In genomic region chr11:117228139-117228538, GRCm38 (mm10) we compare ENCODE assay signal across 21 mouse cellular contexts. TPM values are rescaled to one million over a fixed set of nuclear protein-coding genes. Genes with fewer than 3 reads are reported as not detected.
DNase-seq lines count a peak whose midpoint lies in the region; ATAC-seq and TF ChIP-seq lines count a peak whose summit lies in the region.
"Had no signal": no experiment of that assay in that cellular context is flagged by ENCODE, and none has a peak within 500 bp of the region (broad histone marks: within the 10 kb centered on the region; RNA-seq: fewer than 3 reads in every experiment).

No protein-coding gene starts in this region.

- TF ChIP-seq CTCF in C2C12 (IDR thresholded peaks at IDR 0.05; ENCODE audit: control insufficient read depth, insufficient read depth, insufficient read length): no peak
- no peak for TF ChIP-seq CTCF in heart, adult 2 months (IDR thresholded peaks at IDR 0.05)

- no peaks in the 10 kb centered on the region for H3K27me3 ChIP-seq in limb, embryonic 12.5 days
- H3K27me3 ChIP-seq in limb, embryonic 10.5 days (ENCODE audit: low read depth, poor library complexity, severe bottlenecking): no peaks in the 10 kb centered on the region
- H3K27me3 ChIP-seq in C2C12 (ENCODE audit: control insufficient read depth, insufficient read depth, insufficient read length): no peaks in the 10 kb centered on the region
- no peaks in the 10 kb centered on the region for H3K27me3 ChIP-seq in embryonic facial prominence, embryonic 12.5 days
- no peaks in the 10 kb centered on the region for H3K27me3 ChIP-seq in limb, embryonic 13.5 days
- no peaks in the 10 kb centered on the region for H3K27me3 ChIP-seq in heart, adult 2 months (ENCODE audit: control insufficient read depth, insufficient read depth, low read length)

- peak overlapping the region; percentile 25 for H3ac ChIP-seq in C2C12 (ENCODE audit: control insufficient read depth, insufficient read length, low read depth)

- DNase-seq in limb, embryonic 10.5 days (ENCODE audit: low spot score): no peak
- DNase-seq in spleen, adult 12 weeks (ENCODE audit: low spot score): no peak
- no peak for DNase-seq in cerebellum, adult 8-10 months
- DNase-seq in heart, adult 2 months: no peak
- DNase-seq: adrenal gland, postnatal 25 days; cerebellum, adult 2 months; forebrain, postnatal 0 days; heart, postnatal 14 days; kidney, adult 11 months; kidney, postnatal 10 days; lung, adult 2 months; thymus, postnatal 14 days had no signal

- no peak overlapping the region for H3K4me3 ChIP-seq in limb, embryonic 12.5 days (replicated peaks)
- no peak overlapping the region for H3K4me3 ChIP-seq in limb, embryonic 10.5 days
- H3K4me3 ChIP-seq in C2C12 (ENCODE audit: insufficient read depth, poor library complexity, severe bottlenecking): no peak overlapping the region
- H3K4me3 ChIP-seq in embryonic facial prominence, embryonic 12.5 days: no peak overlapping the region
- no peak overlapping the region for H3K4me3 ChIP-seq in limb, embryonic 13.5 days
- H3K4me3 ChIP-seq in heart, adult 2 months: no peak overlapping the region
- H3K4me3 ChIP-seq: heart, embryonic 12.5 days; layer of hippocampus, adult 2 months; liver, embryonic 12.5 days had no signal

- TF ChIP-seq EP300 in heart, adult 2 months (IDR thresholded peaks at IDR 0.05; ENCODE audit: insufficient read depth, low read depth, low read length): no peak

- ATAC-seq in limb, embryonic 12.5 days (ENCODE audit: insufficient number of reproducible peaks, insufficient read depth, low FRiP score, low TSS enrichment, low read depth): no peak
- ATAC-seq in embryonic facial prominence, embryonic 12.5 days (ENCODE audit: insufficient number of reproducible peaks, insufficient read depth, low FRiP score, low TSS enrichment): no peak
- ATAC-seq in limb, embryonic 13.5 days (ENCODE audit: low FRiP score, low read depth): no peak
- ATAC-seq: forebrain, postnatal 0 days; liver, embryonic 12.5 days had no signal

- intact Hi-C loops in heart, adult 2 months (cut with DNase I): no loop called here

- H3K36me3 ChIP-seq in limb, embryonic 12.5 days: no peaks in the 10 kb centered on the region
- H3K36me3 ChIP-seq in limb, embryonic 10.5 days: no peaks in the 10 kb centered on the region
- H3K36me3 ChIP-seq in C2C12 (ENCODE audit: control insufficient read depth, insufficient read depth): no peaks in the 10 kb centered on the region
- no peaks in the 10 kb centered on the region for H3K36me3 ChIP-seq in embryonic facial prominence, embryonic 12.5 days
- no peaks in the 10 kb centered on the region for H3K36me3 ChIP-seq in limb, embryonic 13.5 days
- no peaks in the 10 kb centered on the region for H3K36me3 ChIP-seq in heart, adult 2 months (ENCODE audit: control insufficient read depth, insufficient read depth, low read length)
- H3K36me3 ChIP-seq: heart, embryonic 12.5 days; liver, embryonic 12.5 days had no signal

- no peak overlapping the region; the same call in 1 of the 2 replicates for H3K9ac ChIP-seq in limb, embryonic 12.5 days (replicated peaks)
- no peak overlapping the region for H3K9ac ChIP-seq in embryonic facial prominence, embryonic 12.5 days
- 0 out of 2 replicates have a peak overlapping the region, but pooled peaks have one; percentile 25 for H3K9ac ChIP-seq in limb, embryonic 13.5 days
- no peak overlapping the region for H3K9ac ChIP-seq in heart, adult 2 months (ENCODE audit: low read depth, low read length)
- H3K9ac ChIP-seq: forebrain, postnatal 0 days; heart, embryonic 12.5 days; hindbrain, embryonic 14.5 days; liver, embryonic 12.5 days had no signal

- no peak for TF ChIP-seq POLR2A in heart, adult 2 months (IDR thresholded peaks at IDR 0.05; ENCODE audit: insufficient read depth, low read depth, low read length)

- no peak overlapping the region for H3K4me2 ChIP-seq in limb, embryonic 12.5 days
- H3K4me2 ChIP-seq in embryonic facial prominence, embryonic 12.5 days (replicated peaks): no peak overlapping the region
- H3K4me2 ChIP-seq in limb, embryonic 13.5 days (replicated peaks): no peak overlapping the region
- H3K4me2 ChIP-seq: heart, embryonic 12.5 days; hindbrain, embryonic 14.5 days; liver, embryonic 12.5 days; midbrain, embryonic 11.5 days had no signal

- H3K4me1 ChIP-seq in limb, embryonic 12.5 days (replicated peaks): peaks cover 26% of the 10 kb centered on the region
- H3K4me1 ChIP-seq in limb, embryonic 10.5 days: peaks cover 46% of the 10 kb centered on the region
- peaks cover 17% of the 10 kb centered on the region for H3K4me1 ChIP-seq in embryonic facial prominence, embryonic 12.5 days
- peaks cover 24% of the 10 kb centered on the region for H3K4me1 ChIP-seq in limb, embryonic 13.5 days
- peaks cover 3% of the 10 kb centered on the region for H3K4me1 ChIP-seq in heart, adult 2 months (ENCODE audit: control insufficient read depth, insufficient read depth, low read length)

- H3K79me3 ChIP-seq in C2C12 (ENCODE audit: low read depth): peaks cover 2% of the 10 kb centered on the region

- H3K9me3 ChIP-seq in limb, embryonic 12.5 days: no peaks in the 10 kb centered on the region
- H3K9me3 ChIP-seq in limb, embryonic 10.5 days (replicated peaks): no peaks in the 10 kb centered on the region
- no peaks in the 10 kb centered on the region for H3K9me3 ChIP-seq in embryonic facial prominence, embryonic 12.5 days
- no peaks in the 10 kb centered on the region for H3K9me3 ChIP-seq in limb, embryonic 13.5 days
- H3K9me3 ChIP-seq: heart, embryonic 12.5 days; liver, embryonic 12.5 days had no signal

- 0 out of 2 replicates have a peak overlapping the region, but pooled peaks have one; percentile 18 for H3K27ac ChIP-seq in limb, embryonic 12.5 days
- no peak overlapping the region; the same call in 1 of the 2 replicates for H3K27ac ChIP-seq in limb, embryonic 10.5 days
- H3K27ac ChIP-seq in embryonic facial prominence, embryonic 12.5 days: peak overlapping the region; percentile 14; the same call in 1 of the 2 replicates
- H3K27ac ChIP-seq in limb, embryonic 13.5 days: peak overlapping the region; percentile 28; the same call in 1 of the 2 replicates
- H3K27ac ChIP-seq in heart, adult 2 months: no peak overlapping the region
- H3K27ac ChIP-seq: hindbrain, embryonic 14.5 days; layer of hippocampus, adult 2 months; liver, embryonic 12.5 days had no signal

- peaks cover 10% of the 10 kb centered on the region for H3K79me2 ChIP-seq in C2C12 (ENCODE audit: control insufficient read depth, insufficient read depth)
- no peaks in the 10 kb centered on the region for H3K79me2 ChIP-seq in heart, adult 2 months (replicated peaks; ENCODE audit: control insufficient read depth, insufficient read depth, low read length)

- WGBS in limb, embryonic 12.5 days: 61% methylated on average over 10 of the region's 10 CpGs
- WGBS in limb, embryonic 10.5 days: 75% methylated on average over 10 of the region's 10 CpGs
- 54% methylated on average over 10 of the region's 10 CpGs for WGBS in embryonic facial prominence, embryonic 12.5 days
- 52% methylated on average over 10 of the region's 10 CpGs for WGBS in limb, embryonic 13.5 days
- WGBS in heart, adult 2 months: 79% methylated on average over 10 of the region's 10 CpGs

TF ChIP-seq in C2C12, 6 proteins besides CTCF, POLR2A, EP300 and RAD21:
- TF ChIP-seq USF1 (IDR thresholded peaks at IDR 0.05; ENCODE audit: low read depth): no peak
- TF ChIP-seq MYOD1 (IDR thresholded peaks at IDR 0.05; ENCODE audit: control insufficient read depth, insufficient read length, low read depth): no peak
- no peak for TF ChIP-seq FOSL1 (IDR thresholded peaks at IDR 0.05; ENCODE audit: insufficient read depth, low read length, poor library complexity, severe bottlenecking)
- no peak for TF ChIP-seq MYOG (IDR thresholded peaks at IDR 0.05; ENCODE audit: control insufficient read depth, extremely low read depth, insufficient read length)
- no peak for TF ChIP-seq CEBPB (IDR thresholded peaks at IDR 0.05; ENCODE audit: low read depth)
- TF ChIP-seq MAX (IDR thresholded peaks at IDR 0.05): no peak

RNA-seq across cellular contexts. Expression of gene Sept9, which starts 28.7 kb away (rescaled TPM):
- polyA plus RNA-seq in limb, embryonic 12.5 days (2016; fragmentation: Nextera tagmentation; extraction: Ambion mirVana): 230 and 234 TPM in 2 replicates
- polyA plus RNA-seq in limb, embryonic 10.5 days (2016; fragmentation: Nextera tagmentation; extraction: Ambion mirVana): 265 and 282 TPM in 2 replicates
- polyA plus RNA-seq in C2C12 (2012; fragmentation: generic; extraction: Trizol): 266 TPM
- polyA plus RNA-seq in embryonic facial prominence, embryonic 12.5 days (2016; fragmentation: Nextera tagmentation; extraction: Ambion mirVana): 229 and 230 TPM in 2 replicates
- 170 and 179 TPM in 2 replicates for polyA plus RNA-seq in limb, embryonic 13.5 days (2015; fragmentation: Nextera tagmentation; extraction: Ambion mirVana)
- 10 to 100 TPM; 28.2 to 31.9 TPM for total RNA-seq in heart, adult 2 months (2021)
- 15.9 and 17.4 TPM in 2 replicates for polyA plus RNA-seq in heart, adult 2 months (2012; rRNA removed)

Comparison
In these comparisons a context has a peak if more than half of its experiments do, and no peak if none do; other contexts are left out.
1. H3K27ac ChIP-seq: peak in limb, embryonic 12.5 days (single experiment), embryonic facial prominence, embryonic 12.5 days (single experiment) and limb, embryonic 13.5 days (single experiment); none in limb, embryonic 10.5 days (single experiment) and heart, adult 2 months (single experiment).